Mouse (Mus musculus) heart, adult 2 months (tissue): ENCODE measurements around the gene Aes. TPM values are rescaled to one million over a fixed set of nuclear protein-coding genes. Genes with fewer than 3 reads are reported as not detected.
A peak's percentile ranks its signal among the peaks of the same experiment; 100 is the strongest.

Source experiments
- DNase-seq, 2 experiments: peaks; one replicate each; pipeline ENCODE4 v3.0.0; 2021
- H3K27ac ChIP-seq: fragments of 200-600 bp; 2 replicates; pipeline ENCODE4 v1.8.1; 2022
- H3K27me3 ChIP-seq: fragments of 200-500 bp; 2 replicates; pipeline ENCODE4 v1.6.1; 2012; ENCODE audit warnings: mild to moderate bottlenecking, low read length, inconsistent platforms, mixed read lengths; ENCODE audit not compliant: control insufficient read depth, insufficient read depth
- H3K36me3 ChIP-seq: fragments of 200-500 bp; 2 replicates; pipeline ENCODE4 v1.6.1; 2012; ENCODE audit warnings: low read length, inconsistent platforms; ENCODE audit not compliant: control insufficient read depth, insufficient read depth
- H3K4me1 ChIP-seq: fragments of 200-500 bp; 2 replicates; pipeline ENCODE4 v1.6.1; 2011; ENCODE audit warnings: low read length; ENCODE audit not compliant: control insufficient read depth, insufficient read depth
- H3K4me3 ChIP-seq: fragments of 200-600 bp; 2 replicates; pipeline ENCODE4 v1.8.1; 2022
- H3K79me2 ChIP-seq: fragments of 200-500 bp; replicated peaks from 2 replicates; pipeline ENCODE4 v1.6.1; 2012; ENCODE audit warnings: mild to moderate bottlenecking, inconsistent platforms, low read length, moderate library complexity, mixed read lengths; ENCODE audit not compliant: control insufficient read depth, insufficient read depth
- H3K9ac ChIP-seq: fragments of 200-500 bp; 2 replicates; pipeline ENCODE4 v1.6.1; 2012; ENCODE audit warnings: low read depth, mild to moderate bottlenecking, control low read depth, inconsistent platforms, low read length, mixed read lengths
- CTCF ChIP-seq: fragments of 200-600 bp; IDR thresholded peaks from 2 replicates; pipeline ENCODE4 v1.8.1; 2022; ENCODE audit warnings: antibody characterized with exemption, mild to moderate bottlenecking, moderate library complexity
- EP300 ChIP-seq: fragments of 200-500 bp; IDR thresholded peaks from 2 replicates; pipeline ENCODE4 v1.6.1; 2011; ENCODE audit warnings: low read depth, low read length, control low read depth; ENCODE audit not compliant: insufficient read depth
- POLR2A ChIP-seq: fragments of 200-500 bp; IDR thresholded peaks from 2 replicates; pipeline ENCODE4 v1.6.1; 2011; ENCODE audit warnings: mild to moderate bottlenecking, low read depth, low read length, control low read depth; ENCODE audit not compliant: insufficient read depth
- WGBS: fragments of 180-500 bp; shearing (Covaris S2); methylation state at CpG from one replicate; pipeline ENCODE4 v1.1.7; 2018; 5-methylcytosine and 5-hydroxymethylcytosine counted together
- intact Hi-C: fragments of 180-260 bp; cut with DNase I; formaldehyde crosslinking; loops from one replicate; pipeline ENCODE4 v1.15.1; 2025
- polyA plus RNA-seq: library from polyadenylated mRNA; depleted of rRNA; stranded (reverse); fragments of >200 nt; gene quantifications from 2 replicates; pipeline ENCODE4 v1.2.3, GENCODE M21; 2012
- total RNA-seq, 2 experiments: library from RNA; stranded (reverse); gene quantifications; 2 replicates each; pipeline ENCODE4 v1.2.3; 2021

The Aes gene
- total and polyA plus RNA-seq, 3 experiments, result 982 to 3,063 (median 1,113) TPM

DNA sequence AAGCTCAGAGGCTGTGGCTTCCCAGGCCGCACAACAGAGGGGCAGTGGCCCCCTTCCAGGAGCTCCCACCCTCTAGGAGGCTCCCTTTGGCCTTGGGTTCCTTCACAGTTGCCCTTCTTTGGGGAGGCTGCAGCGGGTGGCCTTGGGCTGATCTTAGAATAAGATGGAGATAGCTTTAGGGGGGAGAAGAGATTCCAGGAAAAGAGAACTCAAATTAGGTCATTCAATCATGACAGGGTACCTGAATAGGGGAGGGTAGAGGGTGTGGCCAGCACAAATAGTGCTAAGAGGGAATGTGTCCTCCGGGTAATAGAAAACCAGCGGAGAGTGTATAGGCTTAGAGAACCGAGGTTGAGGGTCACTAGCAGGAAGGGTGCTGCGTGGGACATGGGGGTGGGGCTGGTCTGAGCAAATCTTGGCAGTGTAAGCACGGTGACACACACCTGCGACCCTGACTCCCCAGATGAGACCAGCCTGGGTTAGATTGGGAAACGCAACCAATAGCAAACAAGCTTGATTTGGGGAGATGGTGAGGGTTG is 12.9 kb downstream of the Aes start:
- Histone ChIP-seq H3K4me3 (peak overlapping the region; percentile 68), H3K27ac (peak overlapping the region; percentile 58), H3K27me3 (no peaks in the 10 kb centered on the region), H3K36me3 (no peaks in the 10 kb centered on the region), H3K4me1 (peaks cover 6% of the 10 kb centered on the region), H3K79me2 (no peaks in the 10 kb centered on the region), H3K9ac (peak overlapping the region; percentile 54)
- intact Hi-C loops, result no loop called here
- TF ChIP-seq EP300 (no peak), POLR2A (no peak), CTCF (no peak)
- WGBS, result 27% methylated on average over 9 of the region's 9 CpGs
- DNase-seq, result no peak

DNA sequence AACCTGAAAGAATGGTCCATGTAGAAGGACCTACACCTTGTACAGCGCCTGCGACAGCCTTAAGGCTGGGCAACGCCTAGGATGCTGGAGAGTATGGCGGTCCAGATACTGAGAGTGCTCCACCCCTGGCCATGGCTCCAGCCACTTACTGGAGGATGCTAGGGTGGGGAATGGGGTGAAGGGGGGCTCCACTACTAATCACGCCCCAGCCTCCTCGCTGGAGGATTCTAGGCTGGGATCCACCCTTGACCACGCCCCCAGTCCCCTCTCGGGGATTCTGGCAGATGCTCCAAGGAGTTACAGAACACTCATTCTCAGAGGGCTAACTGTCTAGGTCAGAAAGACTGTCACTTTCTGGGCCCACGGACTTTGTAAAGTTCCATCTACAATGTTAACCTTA is 13.7 kb downstream of the Aes start:
- Histone ChIP-seq H3K4me3 (no peak overlapping the region), H3K4me1 (peaks cover 6% of the 10 kb centered on the region), H3K36me3 (no peaks in the 10 kb centered on the region), H3K27me3 (no peaks in the 10 kb centered on the region), H3K27ac (peak overlapping the region; percentile 19; the same call in 1 of the 2 replicates), H3K79me2 (no peaks in the 10 kb centered on the region), H3K9ac (no peak overlapping the region)
- intact Hi-C loops, result no loop called here
- peak; percentile 78 to 79 for DNase-seq
- 0 out of 2 replicates have a peak, but pooled peaks have one; percentile 26 for TF ChIP-seq POLR2A
- TF ChIP-seq EP300, result no peak
- 57% methylated on average over 9 of the region's 9 CpGs for WGBS

- Histone ChIP-seq H3K27me3 (no peaks in the 10 kb centered on the region), H3K4me3 (peak within 1 kb of the TSS; percentile 88), H3K9ac (peak within 1 kb of the TSS; percentile 92), H3K36me3 (no peaks in the 10 kb centered on the region), H3K79me2 (no peaks in the 10 kb centered on the region), H3K4me1 (peaks cover 4% of the 10 kb centered on the region; the same call in 1 of the 2 replicates), H3K27ac (peak within 1 kb of the TSS; percentile 79)
- intact Hi-C loops, result loop anchor here (2.0 kb wide), 1 partner anchor 24 kb away; no protein-coding TSS in a partner anchor
- no peak for DNase-seq
- WGBS, result 33% methylated on average over 10 of the region's 10 CpGs
- TF ChIP-seq CTCF (no peak), POLR2A (no peak), EP300 (no peak)
Observed at GRCm38 (mm10) chr10:81574081-81575056, 15.1 kb downstream of the Aes start, which contains the start of gene Tle2. Gene Tle2, plus strand, starts transcription at chr10:81574561.

GRCm38 (mm10) chr10:81575208-81575631 is 15.9 kb downstream of the Aes start:
- 0 out of 2 replicates have a peak, but pooled peaks have one; percentile 5 for TF ChIP-seq CTCF
- TF ChIP-seq EP300, result no peak
- TF ChIP-seq POLR2A, result 0 out of 2 replicates have a peak, but pooled peaks have one; percentile 15
- intact Hi-C loops, result loop anchor here (2.0 kb wide), 1 partner anchor 24 kb away; no protein-coding TSS in a partner anchor
- under 1% methylated on average over 30 of the region's 30 CpGs for WGBS

DNA sequence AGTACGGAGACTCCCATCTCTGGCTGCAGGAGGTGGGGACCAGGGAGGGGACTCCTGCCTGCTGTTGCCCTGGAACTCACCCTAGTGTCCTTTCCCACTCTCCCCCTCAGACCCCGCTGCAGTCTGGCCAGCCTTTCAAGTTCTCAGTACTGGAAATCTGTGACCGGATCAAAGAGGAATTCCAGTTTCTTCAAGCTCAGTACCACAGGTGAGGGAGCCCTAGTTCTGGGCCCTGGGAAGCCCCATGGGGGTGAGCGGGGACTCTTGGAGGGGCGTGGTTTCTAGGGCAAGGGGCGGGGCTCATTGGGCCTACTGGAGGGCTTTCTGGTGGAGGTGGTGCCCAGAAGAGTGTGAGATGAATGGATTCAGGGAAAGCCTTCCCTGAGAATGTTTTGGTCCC is 16.4 kb downstream of the Aes start:
- peak overlapping the region; percentile 79 for H3K27ac ChIP-seq
- 6% methylated on average over 6 of the region's 6 CpGs for WGBS
- no peaks in the 10 kb centered on the region for H3K79me2 ChIP-seq
- H3K4me1 ChIP-seq, result peaks cover 4% of the 10 kb centered on the region; the same call in 1 of the 2 replicates
- intact Hi-C loops, result loop anchor here (2.0 kb wide), 1 partner anchor 23 kb away; no protein-coding TSS in a partner anchor
- no peak for TF ChIP-seq POLR2A
- TF ChIP-seq CTCF, result no peak
- no peak for TF ChIP-seq EP300
- H3K9ac ChIP-seq, result peak overlapping the region; percentile 92
- DNase-seq, result no peak
- no peaks in the 10 kb centered on the region for H3K36me3 ChIP-seq
- no peaks in the 10 kb centered on the region for H3K27me3 ChIP-seq
- peak overlapping the region; percentile 88 for H3K4me3 ChIP-seq

More at GRCm38 (mm10) chr10:81575208-81575631, 15.9 kb downstream of the Aes start:
- Histone ChIP-seq H3K27ac (peak overlapping the region; percentile 79), H3K36me3 (no peaks in the 10 kb centered on the region), H3K27me3 (no peaks in the 10 kb centered on the region), H3K4me3 (peak overlapping the region; percentile 88), H3K9ac (peak overlapping the region; percentile 92), H3K79me2 (no peaks in the 10 kb centered on the region), H3K4me1 (peaks cover 4% of the 10 kb centered on the region; the same call in 1 of the 2 replicates)
- DNase-seq, result peak; percentile 80 to 81
